Mouse (Mus musculus): ENCODE measurements around the gene Gm49361. TPM values are rescaled to one million over a fixed set of nuclear protein-coding genes. Genes with fewer than 3 reads are reported as not detected.
"Not testable (repeated sequence)": the region's sequence is repeated elsewhere in the genome, so short reads cannot be mapped to it uniquely, and the experiment has no call there.

Gm49361 gene
- polyA plus RNA-seq, 1 experiment: not detected

- H3K4me3 ChIP-seq: no peak within 1 kb of the TSS
- H3ac ChIP-seq (ENCODE audit: control insufficient read depth, insufficient read length): no peak within 1 kb of the TSS
- H3K4me2 ChIP-seq (ENCODE audit: low read depth): no peak within 1 kb of the TSS
These were observed 12.3 kb upstream of the Gm49361 start, which contains the start of gene Lats2 for GRCm38 (mm10) chr14:57758237-57758636. Gene Lats2, minus strand, starts transcription at chr14:57758388.

GRCm38 (mm10) chr14:57756094-57756493 is 10.2 kb upstream of the Gm49361 start:
- H3K4me2 ChIP-seq (ENCODE audit: low read depth): no peak overlapping the region
- TF ChIP-seq REST (IDR thresholded peaks at IDR 0.05; ENCODE audit: insufficient read depth, insufficient read length): no peak
- no peak for TF ChIP-seq USF1 (IDR thresholded peaks at IDR 0.05; ENCODE audit: low read depth)
- TF ChIP-seq MYOG (IDR thresholded peaks at IDR 0.05; ENCODE audit: control insufficient read depth in 1 of 3, insufficient read depth in 1 of 3, insufficient read length in 2 of 3, low read depth in 2 of 3): no peak
- TF ChIP-seq MYOD1 (IDR thresholded peaks at IDR 0.05; ENCODE audit: control insufficient read depth in 1 of 3, insufficient read length in 2 of 3, low read depth in 2 of 3): no peak
- TF ChIP-seq MAX (IDR thresholded peaks at IDR 0.05; ENCODE audit: low read depth): no peak
- no peak for TF ChIP-seq TCF3 (IDR thresholded peaks at IDR 0.05; ENCODE audit: insufficient read length, low read depth)
- no peak for TF ChIP-seq SRF (IDR thresholded peaks at IDR 0.05; ENCODE audit: control insufficient read depth, insufficient read length, low read depth)
- no peak for TF ChIP-seq CEBPB (IDR thresholded peaks at IDR 0.05; ENCODE audit: insufficient read depth, poor library complexity, severe bottlenecking)
- TF ChIP-seq E2F4 (IDR thresholded peaks at IDR 0.05; ENCODE audit: insufficient read depth): no peak
- TF ChIP-seq TCF12 (IDR thresholded peaks at IDR 0.05; ENCODE audit: insufficient read depth, poor library complexity, severe bottlenecking): no peak
- no peaks in the 10 kb centered on the region for H3K36me3 ChIP-seq (ENCODE audit: control insufficient read depth, insufficient read depth)
- H3K4me3 ChIP-seq: no peak overlapping the region
- no peaks in the 10 kb centered on the region for H3K79me2 ChIP-seq (ENCODE audit: control insufficient read depth, insufficient read depth)
- H3K27me3 ChIP-seq (ENCODE audit: control insufficient read depth, insufficient read depth, insufficient read length): no peaks in the 10 kb centered on the region
- no peak overlapping the region for H3ac ChIP-seq (ENCODE audit: control insufficient read depth, insufficient read length)

More at GRCm38 (mm10) chr14:57758237-57758636, 12.3 kb upstream of the Gm49361 start, which contains the start of gene Lats2:
- Histone ChIP-seq H3K79me2 (ENCODE audit: control insufficient read depth, insufficient read depth) (no peaks in the 10 kb centered on the region), H3K27me3 (ENCODE audit: control insufficient read depth, insufficient read depth, insufficient read length) (no peaks in the 10 kb centered on the region), H3K36me3 (ENCODE audit: control insufficient read depth, insufficient read depth) (no peaks in the 10 kb centered on the region)
- TF ChIP-seq MYOG (IDR thresholded peaks at IDR 0.05; ENCODE audit: control insufficient read depth in 1 of 3, insufficient read depth in 1 of 3, insufficient read length in 2 of 3, low read depth in 2 of 3): peak in 1 of 3 experiments; percentile 70
- TF ChIP-seq MAX (IDR thresholded peaks at IDR 0.05; ENCODE audit: low read depth): no peak

DNA sequence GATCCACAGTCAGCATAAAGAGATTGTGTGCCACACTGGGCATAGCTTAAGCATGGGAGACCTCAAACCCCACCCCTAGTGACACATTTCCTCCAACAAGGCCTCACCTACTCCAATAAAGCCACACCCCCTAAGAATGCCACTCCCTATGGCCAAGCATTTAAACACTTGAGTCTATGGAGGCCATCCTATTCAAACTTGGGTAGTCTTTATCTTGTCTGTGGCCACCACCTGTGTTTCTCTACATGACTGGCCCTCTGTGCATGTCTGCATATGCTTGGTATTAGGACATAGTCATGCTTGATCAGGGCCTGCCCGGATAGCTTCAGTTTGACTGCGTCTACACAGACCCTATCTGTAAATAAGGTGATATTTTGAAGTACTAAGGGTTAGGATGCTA is 9.8 kb upstream of the Gm49361 start:
- Histone ChIP-seq H3K36me3 (ENCODE audit: control insufficient read depth, insufficient read depth) (no peaks in the 10 kb centered on the region), H3K4me3 (no peak overlapping the region), H3K27me3 (ENCODE audit: control insufficient read depth, insufficient read depth, insufficient read length) (no peaks in the 10 kb centered on the region), H3K79me2 (ENCODE audit: control insufficient read depth, insufficient read depth) (no peaks in the 10 kb centered on the region), H3ac (ENCODE audit: control insufficient read depth, insufficient read length) (no peak overlapping the region), H3K4me2 (ENCODE audit: low read depth) (no peak overlapping the region)
- TF ChIP-seq REST (IDR thresholded peaks at IDR 0.05; ENCODE audit: insufficient read depth, insufficient read length): no peak
- TF ChIP-seq MYOG (IDR thresholded peaks at IDR 0.05; ENCODE audit: control insufficient read depth in 1 of 3, insufficient read depth in 1 of 3, insufficient read length in 2 of 3, low read depth in 2 of 3): no peak
- no peak for TF ChIP-seq SRF (IDR thresholded peaks at IDR 0.05; ENCODE audit: control insufficient read depth, insufficient read length, low read depth)
- no peak for TF ChIP-seq USF1 (IDR thresholded peaks at IDR 0.05; ENCODE audit: low read depth)
- TF ChIP-seq POLR2A (IDR thresholded peaks at IDR 0.05; ENCODE audit: insufficient read length, low read depth): no peak
- TF ChIP-seq TCF3 (IDR thresholded peaks at IDR 0.05; ENCODE audit: insufficient read length, low read depth): no peak
- TF ChIP-seq E2F4 (IDR thresholded peaks at IDR 0.05; ENCODE audit: insufficient read depth): no peak
- TF ChIP-seq MAX (IDR thresholded peaks at IDR 0.05; ENCODE audit: low read depth): no peak
- TF ChIP-seq CEBPB (IDR thresholded peaks at IDR 0.05; ENCODE audit: insufficient read depth, poor library complexity, severe bottlenecking): no peak
- no peak for TF ChIP-seq TCF12 (IDR thresholded peaks at IDR 0.05; ENCODE audit: insufficient read depth, poor library complexity, severe bottlenecking)
- no peak for TF ChIP-seq MYOD1 (IDR thresholded peaks at IDR 0.05; ENCODE audit: control insufficient read depth in 1 of 3, insufficient read length in 2 of 3, low read depth in 2 of 3)
- TF ChIP-seq POLR2AphosphoS2 (IDR thresholded peaks at IDR 0.05; ENCODE audit: insufficient read length, low read depth): no peak

GRCm38 (mm10) chr14:57753351-57753992 is 7.6 kb upstream of the Gm49361 start:
- no peaks in the 10 kb centered on the region for H3K36me3 ChIP-seq (ENCODE audit: control insufficient read depth, insufficient read depth)
- H3K4me3 ChIP-seq: no peak overlapping the region
- H3K79me2 ChIP-seq (ENCODE audit: control insufficient read depth, insufficient read depth): no peaks in the 10 kb centered on the region
- no peak overlapping the region for H3K4me2 ChIP-seq (ENCODE audit: low read depth)
- no peak overlapping the region for H3ac ChIP-seq (ENCODE audit: control insufficient read depth, insufficient read length)
- no peaks in the 10 kb centered on the region for H3K27me3 ChIP-seq (ENCODE audit: control insufficient read depth, insufficient read depth, insufficient read length)
- TF ChIP-seq CEBPB (IDR thresholded peaks at IDR 0.05; ENCODE audit: insufficient read depth, poor library complexity, severe bottlenecking) (no peak), TCF12 (IDR thresholded peaks at IDR 0.05; ENCODE audit: insufficient read depth, poor library complexity, severe bottlenecking) (no peak), POLR2AphosphoS2 (IDR thresholded peaks at IDR 0.05; ENCODE audit: insufficient read length, low read depth) (no peak), POLR2A (IDR thresholded peaks at IDR 0.05; ENCODE audit: insufficient read length, low read depth) (no peak), MAX (IDR thresholded peaks at IDR 0.05; ENCODE audit: low read depth) (no peak), USF1 (IDR thresholded peaks at IDR 0.05; ENCODE audit: low read depth) (no peak), MYOD1 (IDR thresholded peaks at IDR 0.05; ENCODE audit: control insufficient read depth in 1 of 3, insufficient read length in 2 of 3, low read depth in 2 of 3) (no peak)

- not testable (repeated sequence) for H3ac ChIP-seq (ENCODE audit: control insufficient read depth, insufficient read length); H3K27me3 ChIP-seq (ENCODE audit: control insufficient read depth, insufficient read depth, insufficient read length); H3K4me2 ChIP-seq (ENCODE audit: low read depth); H3K4me3 ChIP-seq; H3K36me3 ChIP-seq (ENCODE audit: control insufficient read depth, insufficient read depth); H3K79me2 ChIP-seq (ENCODE audit: control insufficient read depth, insufficient read depth)
These were observed 5.1 kb upstream of the Gm49361 start for GRCm38 (mm10) chr14:57751006-57751405.
